Mouse (Mus musculus): ENCODE measurements around the gene Dram1.

The Dram1 gene

GRCm38 (mm10) chr10:88346454-88347245, 32.2 kb downstream of the Dram1 start:
- DNase-seq: no peak

GRCm38 (mm10) chr10:88345899-88346401, 32.9 kb downstream of the Dram1 start:
- no peak for DNase-seq

- DNase-seq: no peak
Measured at GRCm38 (mm10) chr10:88341368-88341767, 37.5 kb downstream of the Dram1 start.

GRCm38 (mm10) chr10:88340660-88341059, 38.2 kb downstream of the Dram1 start:
- DNase-seq: no peak

GRCm38 (mm10) chr10:88330695-88331094, 48.2 kb downstream of the Dram1 start:
- DNase-seq: peak in 1 of 2 experiments; percentile 13

GRCm38 (mm10) chr10:88328056-88328450, 50.8 kb downstream of the Dram1 start:
- DNase-seq: peak in 1 of 2 experiments; percentile 23

- DNase-seq: peak; percentile 72 to 77
Measured at GRCm38 (mm10) chr10:88327160-88328055, 51.5 kb downstream of the Dram1 start.

GRCm38 (mm10) chr10:88321739-88322138, 57.1 kb downstream of the Dram1 start:
- no peak for DNase-seq

- no peak for DNase-seq
Measured at GRCm38 (mm10) chr10:88320714-88321416, 58.0 kb downstream of the Dram1 start.

GRCm38 (mm10) chr10:88318179-88318578, 60.7 kb downstream of the Dram1 start:
- DNase-seq: no peak

GRCm38 (mm10) chr10:88317151-88317550, 61.7 kb downstream of the Dram1 start:
- no peak for DNase-seq

- no peak for DNase-seq
Measured at GRCm38 (mm10) chr10:88314841-88315240, 64.0 kb downstream of the Dram1 start.

GRCm38 (mm10) chr10:88309851-88310250, 69.0 kb downstream of the Dram1 start:
- no peak for DNase-seq

- DNase-seq: no peak
Measured at GRCm38 (mm10) chr10:88306235-88306634, 72.6 kb downstream of the Dram1 start.

GRCm38 (mm10) chr10:88304302-88304701, 74.6 kb downstream of the Dram1 start:
- peak; percentile 85 for DNase-seq

GRCm38 (mm10) chr10:88303079-88303478, 75.8 kb downstream of the Dram1 start:
- no peak for DNase-seq

GRCm38 (mm10) chr10:88301802-88302470, 76.9 kb downstream of the Dram1 start:
- no peak for DNase-seq

- DNase-seq: no peak
Measured at GRCm38 (mm10) chr10:88296991-88297390, 81.9 kb downstream of the Dram1 start.

GRCm38 (mm10) chr10:88295091-88295490, 83.8 kb downstream of the Dram1 start:
- no peak for DNase-seq

- DNase-seq: no peak
Measured at GRCm38 (mm10) chr10:88288061-88288460, 90.8 kb downstream of the Dram1 start.

- no peak for DNase-seq
Measured at GRCm38 (mm10) chr10:88287261-88287660, 91.6 kb downstream of the Dram1 start.

GRCm38 (mm10) chr10:88284343-88284990, 94.4 kb downstream of the Dram1 start:
- DNase-seq: no peak
